9 mouse cellular contexts compared by ENCODE assay signal in the genomic region with DNA sequence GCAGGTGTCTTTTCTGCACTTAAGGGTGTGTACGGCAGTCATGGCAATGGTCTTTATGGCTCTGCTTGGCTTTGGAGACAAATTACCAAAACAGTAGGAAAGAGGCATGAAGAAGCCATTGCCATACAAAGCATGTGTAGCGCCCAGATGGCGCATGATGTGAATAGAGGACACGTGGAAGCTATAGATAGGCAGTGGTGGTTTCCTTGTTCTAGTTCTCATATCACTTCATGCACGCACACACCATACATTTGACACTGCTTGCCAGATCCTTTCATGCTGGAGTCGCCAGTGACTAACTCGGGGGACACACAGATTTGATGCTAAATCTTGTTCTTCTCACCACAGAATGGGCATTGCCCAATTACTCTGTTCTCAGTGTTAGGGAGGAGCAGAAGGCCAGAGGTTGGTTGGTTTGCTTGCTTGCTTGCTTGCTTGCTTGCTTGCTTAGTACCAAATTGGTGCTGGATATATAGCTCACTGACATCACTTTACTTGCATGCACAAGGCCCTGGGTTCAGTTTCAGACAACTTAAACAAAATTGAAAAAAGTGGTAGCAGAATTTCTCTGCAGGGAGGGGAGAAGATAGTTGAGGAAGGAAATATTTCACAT. TPM values are rescaled to one million over a fixed set of nuclear protein-coding genes. Genes with fewer than 3 reads are reported as not detected.
DNase-seq lines count a peak whose midpoint lies in the region; ATAC-seq lines count a peak whose summit lies in the region.
"Had no signal": no experiment of that assay in that cellular context is flagged by ENCODE, and none has a peak within 500 bp of the region (broad histone marks: within the 10 kb centered on the region; RNA-seq: fewer than 3 reads in every experiment).

Cspg5 (plus strand) TSS at position 563 of the 613 bp plus-strand sequence.

- DNase-seq in kidney, postnatal 36 days = no peak
- DNase-seq in layer of hippocampus, postnatal 14 days (ENCODE audit: low spot score in 2 of 2) = no peak
- DNase-seq in thymus, postnatal 36 days = no peak
- DNase-seq in lung, adult 18-20 months = no peak
- no peak for DNase-seq in thymus, postnatal 0 days (ENCODE audit: low spot score)

- H3K27ac ChIP-seq in kidney, embryonic 16.5 days (ENCODE audit: low read length) = no peak within 1 kb of the TSS
- H3K27ac ChIP-seq in midbrain, embryonic 15.5 days = peak within 1 kb of the TSS; percentile 92

- peaks cover 18% of the 10 kb centered on the region; the same call in 1 of the 2 replicates for H3K36me3 ChIP-seq in kidney, embryonic 16.5 days (ENCODE audit: insufficient read depth, low read length)
- peaks cover 2% of the 10 kb centered on the region; the same call in 1 of the 2 replicates for H3K36me3 ChIP-seq in midbrain, embryonic 15.5 days (replicated peaks)

- peak within 1 kb of the TSS; percentile 100 for H3K4me2 ChIP-seq in kidney, embryonic 16.5 days (replicated peaks; ENCODE audit: low read depth, low read length)
- H3K4me2 ChIP-seq in midbrain, embryonic 15.5 days = peak within 1 kb of the TSS; percentile 90

- no peak for ATAC-seq in kidney, embryonic 16.5 days (ENCODE audit: low FRiP score, low TSS enrichment)
- ATAC-seq in common myeloid progenitor, adult 5-6 weeks (replicated peaks; ENCODE audit: low read depth, poor library complexity, severe bottlenecking) = peak; percentile 26; the same call in 1 of the 2 replicates
- ATAC-seq in midbrain, embryonic 15.5 days (replicated peaks) = no peak
- ATAC-seq: Patski had no signal

- H3K4me1 ChIP-seq in kidney, embryonic 16.5 days (ENCODE audit: insufficient read depth, low read length) = peaks cover 15% of the 10 kb centered on the region
- peaks cover 29% of the 10 kb centered on the region for H3K4me1 ChIP-seq in midbrain, embryonic 15.5 days

- H3K4me3 ChIP-seq in kidney, embryonic 16.5 days (ENCODE audit: low read length) = peak within 1 kb of the TSS; percentile 73
- H3K4me3 ChIP-seq in midbrain, embryonic 15.5 days = peak within 1 kb of the TSS; percentile 88

- H3K27me3 ChIP-seq in kidney, embryonic 16.5 days (ENCODE audit: insufficient read depth, low read length) = peaks cover 12% of the 10 kb centered on the region
- no peaks in the 10 kb centered on the region for H3K27me3 ChIP-seq in midbrain, embryonic 15.5 days (replicated peaks)
- H3K27me3 ChIP-seq: Patski had no signal

- H3K9ac ChIP-seq in kidney, embryonic 16.5 days (replicated peaks; ENCODE audit: low read length) = no peak within 1 kb of the TSS; the same call in 1 of the 2 replicates
- H3K9ac ChIP-seq in midbrain, embryonic 15.5 days = peak within 1 kb of the TSS; percentile 88

- WGBS in kidney, embryonic 16.5 days = 88% methylated on average over 7 of the region's 7 CpGs
- 87% methylated on average over 7 of the region's 7 CpGs for WGBS in midbrain, embryonic 15.5 days

- H3K9me3 ChIP-seq in kidney, embryonic 16.5 days (ENCODE audit: low read length) = no peaks in the 10 kb centered on the region
- no peaks in the 10 kb centered on the region for H3K9me3 ChIP-seq in midbrain, embryonic 15.5 days

RNA-seq across cellular contexts. Expression of gene Cspg5, which starts in this region (rescaled TPM):
- polyA plus RNA-seq in kidney, embryonic 16.5 days (2015; fragmentation: Nextera tagmentation; extraction: Ambion mirVana) = 1.7 and 2.5 TPM in 2 replicates
- 0.58 and 1.6 TPM in 2 replicates for total RNA-seq in common myeloid progenitor, adult 5-6 weeks (2017)
- 100 to 1,000 TPM; 296 to 306 TPM for total RNA-seq in layer of hippocampus, postnatal 14 days (2021)
- 175 and 191 TPM in 2 replicates for polyA plus RNA-seq in midbrain, embryonic 15.5 days (2015; fragmentation: Nextera tagmentation; extraction: Ambion mirVana)
- 0.12 and 0.26 TPM in 2 replicates for polyA plus RNA-seq in thymus, postnatal 0 days (2015; fragmentation: Nextera tagmentation; extraction: Ambion mirVana)

Comparison
In these comparisons a context has a peak if more than half of its experiments do, and no peak if none do; other contexts are left out.
1. RNA of gene Cspg5 (total RNA-seq): 296 to 306 TPM in layer of hippocampus, postnatal 14 days; 0.58 to 1.6 TPM in common myeloid progenitor, adult 5-6 weeks; every median in the first group is over 100 times any median in the second.
2. RNA of gene Cspg5 (polyA plus RNA-seq): 175 to 191 TPM in midbrain, embryonic 15.5 days; 1.7 to 2.5 TPM in kidney, embryonic 16.5 days and 0.12 to 0.26 TPM in thymus, postnatal 0 days; every median in the first group is over 10 times any median in the second.